Mouse (Mus musculus): Measurements from ENCODE around the gene Ephb3.

GRCm38 (mm10) chr16:21248713-21249531, 44.4 kb downstream of the Ephb3 start:
- TF ChIP-seq EP300 (IDR thresholded peaks at IDR 0.05) = no peak
- 0 out of 2 replicates have a peak, but pooled peaks have one; percentile 5 for TF ChIP-seq CTCF (IDR thresholded peaks at IDR 0.05)
